Mouse (Mus musculus): ENCODE results near the gene Nol12.
A peak's percentile ranks its signal among the peaks of the same experiment; 100 is the strongest.

Gene Nol12

DNA sequence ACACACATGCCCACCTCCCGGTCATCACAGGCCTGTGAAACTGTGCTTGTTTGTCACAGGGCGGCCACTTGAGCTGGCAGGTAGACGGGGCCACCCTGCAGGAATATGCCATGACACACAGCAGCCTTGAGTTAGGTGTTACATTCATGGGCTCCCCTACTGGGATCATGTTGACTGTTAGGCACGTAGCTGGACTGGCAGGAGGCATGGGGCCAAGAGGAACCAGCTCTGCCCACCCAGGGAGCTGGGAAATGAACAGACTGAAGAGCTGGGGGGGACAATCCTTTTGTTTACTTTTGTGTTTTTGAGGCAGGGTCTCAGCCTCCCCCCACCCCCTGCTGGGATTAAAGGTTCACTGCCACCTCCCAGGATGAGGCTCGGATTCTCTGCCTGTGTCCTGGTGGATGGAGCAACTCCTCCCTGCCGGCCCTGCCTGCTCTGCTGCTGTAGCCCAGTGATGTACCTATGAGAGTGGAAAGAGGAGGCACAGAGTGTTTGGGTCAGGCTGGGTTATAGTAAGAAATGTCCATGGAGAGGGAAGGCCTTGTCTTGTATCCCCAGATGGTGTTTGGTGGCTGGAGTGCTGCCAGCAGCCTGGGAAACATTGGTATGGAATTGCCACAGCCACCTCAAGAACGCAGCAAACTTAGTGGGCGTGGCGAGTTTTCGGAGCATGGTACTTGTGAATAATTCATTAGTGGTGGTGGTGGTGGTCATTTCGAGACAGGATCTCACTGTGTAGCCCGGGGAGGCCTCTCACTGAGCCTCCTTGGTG, 18.5 kb upstream of the Nol12 start:
- DNase-seq (ENCODE audit: low spot score) = no peak

- no peak for DNase-seq (ENCODE audit: low spot score)
These were observed 16.6 kb upstream of the Nol12 start for GRCm38 (mm10) chr15:78918126-78918525.

GRCm38 (mm10) chr15:78919914-78920313, 14.8 kb upstream of the Nol12 start:
- DNase-seq (ENCODE audit: low spot score) = no peak

DNA sequence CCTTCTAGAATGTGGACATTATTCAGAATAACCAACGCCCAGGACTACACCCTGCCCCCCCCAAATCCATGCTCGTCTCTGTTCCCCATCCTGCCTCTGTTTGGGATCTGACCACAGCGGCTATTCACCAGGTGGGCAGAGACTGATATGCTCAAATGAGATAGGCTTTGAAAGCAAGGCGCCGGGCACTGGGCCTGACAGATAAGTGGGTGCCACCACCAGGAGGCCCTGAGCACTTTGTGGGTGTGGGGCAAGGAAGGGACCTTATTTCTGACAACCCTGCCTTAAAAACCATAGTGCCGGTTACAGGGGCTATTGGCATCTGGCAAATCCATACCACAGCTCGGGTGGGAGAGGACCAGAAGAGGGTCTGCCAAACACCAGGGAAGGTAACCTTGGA, 12.0 kb upstream of the Nol12 start:
- no peak for DNase-seq (ENCODE audit: low spot score)

- DNase-seq (ENCODE audit: low spot score) = peak; percentile 27
These were observed 11.1 kb upstream of the Nol12 start for GRCm38 (mm10) chr15:78923585-78923984.

GRCm38 (mm10) chr15:78925129-78925528, 9.6 kb upstream of the Nol12 start:
- no peak for DNase-seq (ENCODE audit: low spot score)

GRCm38 (mm10) chr15:78926021-78926919, 8.5 kb upstream of the Nol12 start, which contains the start of gene Lgals1:
Gene Lgals1, plus strand, starts transcription at chr15:78926725.
- peak; percentile 89 for DNase-seq (ENCODE audit: low spot score)

GRCm38 (mm10) chr15:78927021-78927787, 7.5 kb upstream of the Nol12 start:
- no peak for DNase-seq (ENCODE audit: low spot score)

DNA sequence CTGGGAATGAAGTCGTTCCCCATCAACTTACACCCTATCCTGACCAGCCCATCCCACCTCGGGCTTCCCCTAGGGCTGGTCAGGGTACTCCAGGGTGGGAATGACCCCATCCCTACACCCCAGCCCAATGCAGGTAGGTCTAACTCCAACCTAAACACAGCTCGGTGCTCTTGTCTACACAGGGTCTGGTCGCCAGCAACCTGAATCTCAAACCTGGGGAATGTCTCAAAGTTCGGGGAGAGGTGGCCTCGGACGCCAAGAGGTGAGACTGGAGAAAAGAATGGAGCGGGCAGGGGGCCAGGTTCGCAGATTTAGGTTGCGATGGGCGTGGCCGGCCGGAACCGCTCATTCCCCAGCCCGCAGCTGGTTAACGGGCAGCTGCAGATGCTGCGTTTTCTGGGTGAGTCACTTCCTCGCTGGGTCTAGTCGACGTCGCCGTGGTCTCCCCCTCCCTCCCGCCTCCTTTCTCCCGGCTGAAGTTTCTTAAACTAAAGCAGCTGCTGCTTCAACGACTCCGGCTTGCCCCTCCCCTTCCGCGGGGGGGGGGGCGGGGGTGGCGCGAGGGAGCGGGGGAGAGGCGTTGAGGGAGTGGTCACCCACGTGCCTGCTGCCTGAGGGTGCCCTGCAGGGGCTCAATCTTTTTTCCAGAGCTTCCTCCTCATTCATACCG, 6.8 kb upstream of the Nol12 start:
- DNase-seq (ENCODE audit: low spot score) = peak; percentile 83

DNA sequence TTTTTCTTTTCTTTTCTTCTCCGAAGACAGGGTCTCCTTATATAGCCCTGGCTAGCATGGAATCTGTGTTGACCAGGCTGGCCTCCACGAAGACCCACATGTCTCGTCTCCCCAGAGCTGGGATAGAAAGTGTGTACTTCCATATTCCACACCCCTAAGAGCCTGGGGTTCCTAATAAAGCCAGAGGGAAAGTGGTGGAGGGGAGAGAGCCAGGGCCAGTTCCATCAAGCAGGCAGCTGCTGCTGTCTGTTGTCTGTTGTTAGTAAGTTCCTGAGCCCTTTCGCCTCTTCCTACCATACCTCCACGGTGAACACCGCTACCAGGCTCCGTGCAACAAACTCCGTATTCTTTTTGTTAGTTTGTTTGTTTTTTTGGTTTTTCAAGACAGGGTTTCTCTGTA, 6.2 kb upstream of the Nol12 start:
- DNase-seq (ENCODE audit: low spot score) = no peak

DNA sequence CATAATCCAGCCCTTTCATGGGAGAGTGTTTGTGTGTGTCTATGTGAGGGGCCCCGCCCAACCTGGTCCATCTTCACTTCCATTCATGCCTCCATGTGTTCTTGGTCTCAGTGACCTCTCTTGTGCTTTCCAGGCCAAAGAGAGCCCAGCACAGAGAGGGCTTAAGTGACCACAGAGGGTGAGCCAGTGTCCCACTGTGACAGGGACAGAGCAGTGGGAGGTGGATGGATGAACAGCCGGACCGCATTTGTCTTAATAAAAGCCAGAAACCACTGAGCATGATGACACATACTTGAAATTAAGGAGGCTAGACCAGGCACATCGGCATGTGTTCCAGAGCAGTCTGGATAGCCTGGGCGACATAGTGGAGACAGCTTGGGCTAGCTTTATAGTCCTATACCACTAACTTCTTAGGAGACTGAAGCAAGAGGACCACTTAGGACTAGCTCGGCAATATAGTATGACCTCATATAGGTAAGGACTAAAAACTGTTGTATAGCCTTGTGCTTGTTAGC, 4.5 kb upstream of the Nol12 start:
- DNase-seq (ENCODE audit: low spot score) = no peak

DNA sequence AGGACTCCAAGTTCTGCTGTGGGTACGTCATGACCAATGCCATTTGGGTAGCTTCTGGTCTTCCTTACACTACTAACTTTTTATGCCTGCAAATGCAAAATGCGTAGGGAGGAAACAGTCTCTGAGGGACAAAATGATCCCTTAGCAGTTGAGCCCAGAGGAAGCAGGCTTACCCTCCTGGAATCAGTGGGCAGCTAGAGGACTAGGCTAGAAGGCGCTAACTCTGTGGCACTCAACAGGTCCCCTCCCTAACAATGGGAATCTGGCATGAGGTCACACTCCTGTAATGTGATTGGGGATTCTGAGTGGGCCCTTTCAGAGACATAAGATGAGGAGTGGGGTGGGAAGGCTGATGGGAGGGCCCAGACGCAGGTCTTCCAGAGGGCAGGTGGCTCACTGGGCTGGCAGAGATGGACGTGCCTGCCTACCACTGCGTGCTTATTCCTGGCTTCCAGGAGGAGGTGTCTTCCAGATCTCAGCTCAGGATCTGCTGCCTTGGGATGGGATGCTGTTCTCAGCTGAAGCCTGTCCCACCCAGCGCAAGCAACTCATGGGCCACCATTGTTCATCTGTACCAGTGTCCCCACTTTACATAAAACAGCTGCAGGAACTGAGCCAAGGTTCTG, 3.8 kb upstream of the Nol12 start:
- no peak for DNase-seq (ENCODE audit: low spot score)

GRCm38 (mm10) chr15:78931577-78931976, 3.2 kb upstream of the Nol12 start:
- DNase-seq (ENCODE audit: low spot score) = no peak

GRCm38 (mm10) chr15:78936403-78936802, 1.7 kb downstream of the Nol12 start:
- DNase-seq (ENCODE audit: low spot score) = no peak

DNA sequence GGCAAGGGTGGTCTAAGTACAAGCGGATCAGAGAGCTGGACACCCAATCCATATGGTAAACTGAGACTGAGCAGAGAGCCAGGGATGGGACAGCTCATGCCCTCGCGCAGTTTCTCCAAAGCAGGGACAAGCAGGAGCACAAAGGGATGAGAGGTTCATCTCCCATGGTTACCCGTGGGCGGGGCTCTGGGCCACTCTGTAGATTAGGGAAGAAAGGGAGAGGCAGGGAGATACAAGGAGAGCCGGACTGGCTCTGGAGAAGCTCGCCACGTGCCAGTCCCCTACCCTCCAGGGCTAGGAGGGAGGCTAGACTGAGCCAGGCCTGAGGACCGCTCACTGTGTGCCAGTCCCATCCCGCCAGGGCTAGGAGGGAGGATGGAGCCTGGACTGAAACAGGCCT, 2.6 kb downstream of the Nol12 start:
- DNase-seq (ENCODE audit: low spot score) = no peak

GRCm38 (mm10) chr15:78937963-78938362, 3.2 kb downstream of the Nol12 start:
- no peak for DNase-seq (ENCODE audit: low spot score)

DNA sequence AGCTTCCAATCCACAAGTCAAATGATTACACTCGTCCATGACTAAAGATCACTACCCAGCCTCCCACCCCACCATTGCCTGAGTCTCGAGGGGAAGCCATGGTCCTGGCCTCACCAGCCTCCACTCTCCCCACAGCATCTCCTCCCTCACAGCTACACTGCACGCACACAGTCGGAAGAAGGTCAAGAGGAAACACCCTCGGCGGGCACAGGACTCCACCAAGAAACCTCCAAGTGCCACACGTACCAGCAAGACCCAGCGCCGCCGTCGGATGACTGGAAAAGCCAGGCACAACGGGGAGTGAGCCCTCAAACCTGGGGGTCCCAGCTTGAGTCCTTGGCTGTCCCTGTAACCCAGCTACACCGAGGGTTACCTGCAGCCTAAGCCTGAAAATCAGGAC, 5.6 kb downstream of the Nol12 start:
- no peak for DNase-seq (ENCODE audit: low spot score)

GRCm38 (mm10) chr15:78942663-78943062, 7.9 kb downstream of the Nol12 start:
- peak; percentile 94 for DNase-seq (ENCODE audit: low spot score)

GRCm38 (mm10) chr15:78946232-78946631, 11.5 kb downstream of the Nol12 start:
- no peak for DNase-seq (ENCODE audit: low spot score)

DNA sequence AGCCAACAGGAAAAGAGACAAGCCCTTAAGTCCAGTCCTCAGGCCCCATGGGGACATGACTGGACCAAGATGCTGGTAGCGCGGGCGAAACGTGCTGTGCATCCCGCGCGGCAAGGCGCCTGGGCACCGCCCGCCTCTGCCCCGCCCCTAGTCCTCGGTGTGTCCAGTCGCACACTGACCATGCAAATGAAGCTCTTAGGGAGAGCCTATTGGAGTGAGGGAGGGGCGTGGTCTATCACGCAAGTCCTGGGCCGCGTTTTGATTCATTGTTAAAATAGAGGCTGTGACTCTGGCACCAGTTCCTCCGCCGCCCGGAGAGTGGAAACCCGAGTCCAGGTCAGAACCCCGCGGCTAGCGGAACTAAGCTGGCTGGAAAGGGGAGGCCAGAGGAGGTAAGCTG, 12.9 kb downstream of the Nol12 start, which contains the start of gene Triobp:
Gene Triobp (plus strand): TSS at position 68 of the 400 bp plus-strand sequence.
- peak; percentile 98 for DNase-seq (ENCODE audit: low spot score)

DNA sequence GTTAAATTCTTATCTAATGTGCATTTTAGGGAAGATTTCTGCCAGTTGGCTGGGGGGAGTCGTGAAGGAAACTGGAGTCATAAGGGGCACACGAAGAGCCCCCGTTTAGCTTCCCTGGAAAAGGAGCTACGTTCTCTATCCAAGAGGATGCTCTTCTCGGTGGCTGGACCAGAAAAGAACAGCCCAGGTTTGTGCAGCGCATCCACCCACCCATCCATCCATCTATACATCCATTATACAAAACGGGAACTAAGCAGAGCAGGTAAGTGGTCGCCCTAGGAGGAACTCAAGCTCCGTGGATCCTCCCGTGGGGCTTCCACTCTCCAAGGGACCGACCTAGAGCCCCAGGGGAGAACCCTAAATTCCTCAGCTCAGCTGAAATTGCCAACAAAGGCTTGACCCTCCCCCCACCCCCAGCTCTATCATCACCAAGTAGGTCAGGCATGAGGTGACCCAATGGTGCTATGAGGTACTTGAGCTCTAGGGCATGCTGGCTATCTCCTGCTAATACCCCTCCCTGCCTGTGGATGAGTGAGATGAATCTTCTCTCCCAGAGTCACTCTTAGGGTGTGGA, 13.5 kb downstream of the Nol12 start:
- DNase-seq (ENCODE audit: low spot score) = peak; percentile 45

Measured in embryo, embryonic 10.5 days (tissue).